Mouse (Mus musculus): ENCODE measurements around the gene Ldhd. TPM values are rescaled to one million over a fixed set of nuclear protein-coding genes. Genes with fewer than 3 reads are reported as not detected.

Gene Ldhd
- total RNA-seq, 2 experiments from 2014 or later = 65.1 to 101 TPM

GRCm38 (mm10) chr8:111628401-111628800 lies 1.8 kb downstream of the Ldhd start:
- no peak for DNase-seq (ENCODE audit: low spot score in 2 of 2)

- no peak for DNase-seq (ENCODE audit: low spot score in 2 of 2)
Observed at GRCm38 (mm10) chr8:111627923-111628322, 2.3 kb downstream of the Ldhd start.

GRCm38 (mm10) chr8:111626933-111627332 lies 3.2 kb downstream of the Ldhd start:
- DNase-seq (ENCODE audit: low spot score in 2 of 2) = no peak

GRCm38 (mm10) chr8:111626528-111626820 lies 3.7 kb downstream of the Ldhd start:
- DNase-seq (ENCODE audit: low spot score in 2 of 2) = no peak

- DNase-seq (ENCODE audit: low spot score in 2 of 2) = peak; percentile 73 to 76
Observed at GRCm38 (mm10) chr8:111625694-111626527, 4.3 kb downstream of the Ldhd start.

GRCm38 (mm10) chr8:111624853-111625221 lies 5.3 kb downstream of the Ldhd start:
- DNase-seq (ENCODE audit: low spot score in 2 of 2) = no peak

GRCm38 (mm10) chr8:111624081-111624852 lies 5.9 kb downstream of the Ldhd start:
- peak; percentile 55 to 71 for DNase-seq (ENCODE audit: low spot score in 2 of 2)

- peak in 1 of 2 experiments; percentile 32 for DNase-seq (ENCODE audit: low spot score in 2 of 2)
Observed at GRCm38 (mm10) chr8:111622553-111622952, 7.6 kb downstream of the Ldhd start.

- no peak for DNase-seq (ENCODE audit: low spot score in 2 of 2)
Observed at GRCm38 (mm10) chr8:111622104-111622503, 8.1 kb downstream of the Ldhd start.

- DNase-seq (ENCODE audit: low spot score in 2 of 2) = no peak
Observed at GRCm38 (mm10) chr8:111619936-111620335, 10.2 kb downstream of the Ldhd start.

GRCm38 (mm10) chr8:111618273-111618672 lies 11.9 kb downstream of the Ldhd start:
- DNase-seq (ENCODE audit: low spot score in 2 of 2) = no peak

GRCm38 (mm10) chr8:111617812-111618211 lies 12.4 kb downstream of the Ldhd start:
- DNase-seq (ENCODE audit: low spot score in 2 of 2) = no peak

- DNase-seq (ENCODE audit: low spot score in 2 of 2) = no peak
Observed at GRCm38 (mm10) chr8:111614786-111615701, 15.1 kb downstream of the Ldhd start.

- DNase-seq (ENCODE audit: low spot score in 2 of 2) = no peak
Observed at GRCm38 (mm10) chr8:111613181-111613580, 17.0 kb downstream of the Ldhd start.

- no peak for DNase-seq (ENCODE audit: low spot score in 2 of 2)
Observed at GRCm38 (mm10) chr8:111607414-111607813, 22.8 kb downstream of the Ldhd start.

GRCm38 (mm10) chr8:111606961-111607360 lies 23.2 kb downstream of the Ldhd start:
- DNase-seq (ENCODE audit: low spot score in 2 of 2) = no peak

GRCm38 (mm10) chr8:111604986-111605385 lies 25.2 kb downstream of the Ldhd start:
- DNase-seq (ENCODE audit: low spot score in 2 of 2) = no peak

GRCm38 (mm10) chr8:111602050-111602449 lies 28.1 kb downstream of the Ldhd start:
- no peak for DNase-seq (ENCODE audit: low spot score in 2 of 2)

GRCm38 (mm10) chr8:111599707-111600444 lies 30.3 kb downstream of the Ldhd start:
- DNase-seq (ENCODE audit: low spot score in 2 of 2) = no peak

- DNase-seq (ENCODE audit: low spot score in 2 of 2) = no peak
Observed at GRCm38 (mm10) chr8:111597310-111597709, 32.9 kb downstream of the Ldhd start.

GRCm38 (mm10) chr8:111596485-111596821 lies 33.7 kb downstream of the Ldhd start:
- DNase-seq (ENCODE audit: low spot score in 2 of 2) = no peak

All from adrenal gland, adult 18-20 months (tissue).